Mouse (Mus musculus) brain, adult 10 weeks (tissue): Measurements from ENCODE around the gene Ap1s2. TPM values are rescaled to one million over a fixed set of nuclear protein-coding genes. Genes with fewer than 3 reads are reported as not detected.

ENCODE experiments used
- polyA plus RNA-seq: library from polyadenylated mRNA; stranded (reverse); fragments of 350-450 nt; fragmentation: Illumina TruSeq; extraction: RNeasy Lipid Tissue Mini Kit (QIAGEN cat#74804); gene quantifications from one replicate; pipeline ENCODE4 v1.2.3, GENCODE M21; 2015; ENCODE audit warnings: low read depth, low replicate concordance

The Ap1s2 gene
- 65.9 TPM for polyA plus RNA-seq

DNA sequence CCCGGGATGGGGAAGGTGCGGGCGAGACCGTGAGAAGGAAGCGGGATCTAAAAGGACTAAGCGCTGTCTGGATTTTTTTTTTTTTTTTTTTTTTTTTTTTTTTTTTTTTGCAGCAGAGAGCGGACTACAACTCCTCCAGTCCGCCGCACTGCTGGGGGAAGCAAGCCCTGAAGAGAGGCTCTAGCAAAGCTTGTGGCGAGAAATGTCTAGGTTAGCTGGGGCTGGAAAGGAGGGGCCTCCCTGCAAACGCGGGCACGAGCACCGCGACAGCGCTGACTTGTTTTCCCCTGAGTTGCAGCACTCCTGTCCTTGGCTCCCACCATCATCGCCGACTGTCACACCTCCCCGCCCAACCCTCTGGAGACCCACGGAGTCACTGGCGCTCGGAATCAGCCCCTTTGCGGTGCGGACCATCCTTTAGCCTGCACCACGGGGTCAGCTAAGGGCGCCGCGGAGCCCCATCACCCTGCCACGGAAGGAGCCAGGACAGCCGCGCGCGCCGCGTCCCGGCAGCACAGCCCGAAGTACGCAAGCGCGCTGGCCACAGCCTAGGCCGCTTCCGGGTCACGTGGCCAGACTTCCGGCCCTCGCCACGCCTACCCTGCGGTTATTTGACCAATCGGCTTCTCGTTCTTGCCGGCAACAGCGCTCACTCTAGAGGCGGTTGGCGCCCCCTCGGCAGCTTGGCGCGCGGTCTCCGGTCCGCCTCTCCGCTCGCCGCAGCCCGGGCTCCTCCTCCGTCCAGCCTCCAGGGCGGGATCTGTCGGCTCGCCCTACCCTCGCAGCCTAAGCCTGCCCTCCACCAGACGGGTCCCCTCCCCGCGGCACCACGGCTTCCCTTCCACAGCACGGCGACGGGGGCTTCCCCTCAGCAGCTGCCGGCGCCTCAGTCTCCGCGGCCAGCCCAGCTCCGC is at the start of gene Ap1s2:
TSS of gene Ap1s2 (plus strand) at position 681 of the 914 bp plus-strand sequence.

DNA sequence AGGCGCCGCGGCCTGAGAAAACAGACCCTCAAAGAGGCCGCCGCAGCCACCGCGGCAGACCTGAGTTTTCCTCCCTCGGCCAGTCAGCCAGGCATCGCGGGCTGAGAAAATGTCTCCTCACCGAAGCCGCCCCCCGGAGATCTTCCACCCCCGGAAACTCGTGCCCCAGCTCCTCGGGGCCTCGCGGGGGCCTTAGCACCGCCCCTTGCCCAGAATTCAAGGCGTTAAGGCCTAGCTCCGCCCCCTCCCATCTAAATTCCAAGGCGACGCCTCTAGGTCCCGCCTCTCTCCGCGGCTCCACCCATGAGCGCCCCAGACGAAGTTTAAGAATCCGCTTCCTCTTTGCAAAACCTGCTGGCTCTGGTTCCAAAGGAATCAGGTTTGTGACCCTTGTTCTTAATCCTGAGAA is 49.7 kb downstream of the Ap1s2 start, which contains the start of gene Zrsr2:
TSS of gene Zrsr2 (minus strand) at position 195 of the 409 bp plus-strand sequence.

Other genes with a start within 250 kb of the Ap1s2 start
- gene Rnf138rt1, start 147.7 kb upstream of the Ap1s2 start, polyA plus RNA-seq = 1.9 TPM
- gene Zrsr2, start 49.6 kb downstream of the Ap1s2 start, polyA plus RNA-seq = 41.9 TPM
- gene Car5b, start 119.0 kb downstream of the Ap1s2 start, polyA plus RNA-seq = 2.4 TPM
- 6.7 TPM for gene Siah1b, start 167.5 kb downstream of the Ap1s2 start, polyA plus RNA-seq
- gene Cltrn, start 179.8 kb downstream of the Ap1s2 start, polyA plus RNA-seq = 1.1 TPM
- gene Ace2, start 230.3 kb downstream of the Ap1s2 start, polyA plus RNA-seq = 1.6 TPM